13 mouse cellular contexts compared by ENCODE assay signal in the genomic region with DNA sequence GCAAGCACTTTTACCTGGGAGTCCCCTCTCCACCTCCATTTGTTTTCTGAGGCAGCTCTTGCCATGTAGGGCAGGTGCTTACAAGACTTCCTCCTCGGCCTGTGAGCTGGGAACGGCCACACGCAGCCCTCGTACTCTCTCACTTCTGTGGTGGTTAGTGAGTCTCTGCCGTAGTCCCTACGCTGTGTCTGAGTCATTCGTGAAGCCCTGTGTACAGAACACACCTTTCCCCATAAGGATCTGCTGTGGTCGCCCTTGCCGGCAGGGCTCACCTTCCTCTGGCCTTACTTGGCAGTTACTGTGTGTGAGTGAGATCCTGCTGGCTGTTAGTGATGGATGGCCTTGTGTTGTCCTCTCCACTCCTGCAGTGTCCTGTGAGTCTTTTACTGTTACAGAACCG. TPM values are rescaled to one million over a fixed set of nuclear protein-coding genes. Genes with fewer than 3 reads are reported as not detected.
DNase-seq lines count a peak whose midpoint lies in the region; ATAC-seq and TF ChIP-seq lines count a peak whose summit lies in the region.
"Had no signal": no experiment of that assay in that cellular context is flagged by ENCODE, and none has a peak within 500 bp of the region (broad histone marks: within the 10 kb centered on the region; RNA-seq: fewer than 3 reads in every experiment).

No protein-coding gene starts in this region.

- peaks cover 4% of the 10 kb centered on the region; the same call in 1 of the 2 replicates for H3K4me1 ChIP-seq in liver, postnatal 0 days (ENCODE audit: insufficient read depth)
- H3K4me1 ChIP-seq: forebrain, embryonic 12.5 days had no signal

- intact Hi-C loops in left cerebral cortex, postnatal 36 days (cut with DNase I) = no loop called here

- no peak; the same call in 1 of the 2 replicates for ATAC-seq in liver, postnatal 0 days
- peak; percentile 24; the same call in 1 of the 2 replicates for ATAC-seq in megakaryocyte, adult 5-6 weeks (ENCODE audit: poor library complexity, severe bottlenecking)
- ATAC-seq: lung, postnatal 0 days had no signal

- H3K4me3 ChIP-seq in liver, postnatal 0 days (ENCODE audit: low read depth, low read length) = no peak overlapping the region
- H3K4me3 ChIP-seq: forebrain, embryonic 12.5 days; myocyte had no signal

- 69% methylated on average over 10 of the region's 10 CpGs for WGBS in liver, postnatal 0 days (ENCODE audit: insufficient replicate concordance)

- H3K36me3 ChIP-seq in liver, postnatal 0 days (replicated peaks; ENCODE audit: insufficient read depth, low read length) = peaks cover 36% of the 10 kb centered on the region

- H3K27ac ChIP-seq in liver, postnatal 0 days (ENCODE audit: low read depth) = peak overlapping the region; percentile 58
- H3K27ac ChIP-seq: forebrain, embryonic 12.5 days had no signal

- peak; percentile 27 for DNase-seq in cerebellum, adult 8-10 months
- no peak for DNase-seq in cerebellum, adult 9-10 months
- no peak for DNase-seq in liver, postnatal 0 days
- no peak for DNase-seq in liver
- peak; percentile 41 to 47 for DNase-seq in thymus, postnatal 10 days (ENCODE audit: low spot score in 2 of 2)
- no peak for DNase-seq in lung, adult 18-20 months
- DNase-seq in left cerebral cortex, postnatal 36 days (ENCODE audit: low spot score in 2 of 2) = no peak
- DNase-seq: embryo, embryonic 11 days; heart, adult 18-20 months had no signal

- H3K27me3 ChIP-seq in liver, postnatal 0 days (ENCODE audit: insufficient read depth, low read length) = no peaks in the 10 kb centered on the region
- H3K27me3 ChIP-seq: forebrain, embryonic 12.5 days had no signal

- TF ChIP-seq CTCF in liver, postnatal 0 days (IDR thresholded peaks at IDR 0.05; ENCODE audit: low read depth) = no peak

- no peak overlapping the region for H3K9ac ChIP-seq in liver, postnatal 0 days (replicated peaks)
- H3K9ac ChIP-seq: forebrain, embryonic 12.5 days had no signal

- H3K4me2 ChIP-seq in liver, postnatal 0 days (ENCODE audit: low read depth, low read length) = no peak overlapping the region
- H3K4me2 ChIP-seq: forebrain, embryonic 12.5 days had no signal

- no peaks in the 10 kb centered on the region for H3K9me3 ChIP-seq in liver, postnatal 0 days (ENCODE audit: low read length)
- H3K9me3 ChIP-seq: forebrain, embryonic 12.5 days had no signal

- no peak for TF ChIP-seq EP300 in liver, postnatal 0 days (IDR thresholded peaks at IDR 0.05; ENCODE audit: low read depth)

RNA-seq across cellular contexts. Expression of a gene that starts 23.2 kb away (rescaled TPM):
- polyA plus RNA-seq in liver, postnatal 0 days (2015; fragmentation: Nextera tagmentation; extraction: Ambion mirVana) = 7.2 and 7.3 TPM in 2 replicates
- 16.4 and 17.6 TPM in 2 replicates for total RNA-seq in megakaryocyte, adult 5-6 weeks (2015)
- total RNA-seq in megakaryocyte, adult 5-6 weeks (2017) = 24.6 and 26.1 TPM in 2 replicates
- total RNA-seq in left cerebral cortex, postnatal 36 days (2021) = 10 to 100 TPM; 75.8 to 78.1 TPM

RNA-seq across cellular contexts. Expression of a gene that starts 23.4 kb away (rescaled TPM):
- polyA plus RNA-seq in liver, postnatal 0 days (2015; fragmentation: Nextera tagmentation; extraction: Ambion mirVana) = 33.7 and 33.8 TPM in 2 replicates
- 76.8 and 79.3 TPM in 2 replicates for total RNA-seq in megakaryocyte, adult 5-6 weeks (2015)
- total RNA-seq in megakaryocyte, adult 5-6 weeks (2017) = 54.3 and 59.1 TPM in 2 replicates
- 10 to 100 TPM; 88.8 to 91.6 TPM for total RNA-seq in left cerebral cortex, postnatal 36 days (2021)

RNA-seq across cellular contexts. Expression of a gene that starts 24.4 kb away (rescaled TPM):
- polyA plus RNA-seq in liver, postnatal 0 days (2015; fragmentation: Nextera tagmentation; extraction: Ambion mirVana) = 13.4 and 14.7 TPM in 2 replicates
- 73.1 and 82.3 TPM in 2 replicates for total RNA-seq in megakaryocyte, adult 5-6 weeks (2015)
- 63.1 and 78.4 TPM in 2 replicates for total RNA-seq in megakaryocyte, adult 5-6 weeks (2017)
- total RNA-seq in left cerebral cortex, postnatal 36 days (2021) = 100 to 1,000 TPM; 238 to 245 TPM

RNA-seq across cellular contexts. Expression of a gene that starts 33.7 kb away (rescaled TPM):
- polyA plus RNA-seq in liver, postnatal 0 days (2015; fragmentation: Nextera tagmentation; extraction: Ambion mirVana) = 59.0 and 64.1 TPM in 2 replicates
- total RNA-seq in megakaryocyte, adult 5-6 weeks (2015) = not detected in 2 replicates
- not detected in 2 replicates for total RNA-seq in megakaryocyte, adult 5-6 weeks (2017)
- total RNA-seq in left cerebral cortex, postnatal 36 days (2021) = not detected
- total RNA-seq: heart, adult 18-20 months had no signal
- polyA plus RNA-seq: forebrain, embryonic 12.5 days; lung, postnatal 0 days; myocyte had no signal

RNA-seq across cellular contexts. Expression of a gene that starts 57.8 kb away (rescaled TPM):
- polyA plus RNA-seq in liver, postnatal 0 days (2015; fragmentation: Nextera tagmentation; extraction: Ambion mirVana) = 2.0 and 2.7 TPM in 2 replicates
- 35.2 and 37.0 TPM in 2 replicates for total RNA-seq in megakaryocyte, adult 5-6 weeks (2015)
- total RNA-seq in megakaryocyte, adult 5-6 weeks (2017) = 9.3 and 13.7 TPM in 2 replicates
- total RNA-seq in left cerebral cortex, postnatal 36 days (2021) = 10 to 100 TPM; 49.3 to 61.7 TPM

Comparison
In these comparisons a context has a peak if more than half of its experiments do, and no peak if none do; other contexts are left out.
1. DNase-seq: peak in cerebellum, adult 8-10 months (single experiment) and thymus, postnatal 10 days (2 of 2); none in cerebellum, adult 9-10 months (single experiment), liver, postnatal 0 days (single experiment), liver (single experiment), lung, adult 18-20 months (0 of 2) and left cerebral cortex, postnatal 36 days (0 of 2).